Mouse (Mus musculus): ENCODE measurements around the gene Tmem141.

DNA sequence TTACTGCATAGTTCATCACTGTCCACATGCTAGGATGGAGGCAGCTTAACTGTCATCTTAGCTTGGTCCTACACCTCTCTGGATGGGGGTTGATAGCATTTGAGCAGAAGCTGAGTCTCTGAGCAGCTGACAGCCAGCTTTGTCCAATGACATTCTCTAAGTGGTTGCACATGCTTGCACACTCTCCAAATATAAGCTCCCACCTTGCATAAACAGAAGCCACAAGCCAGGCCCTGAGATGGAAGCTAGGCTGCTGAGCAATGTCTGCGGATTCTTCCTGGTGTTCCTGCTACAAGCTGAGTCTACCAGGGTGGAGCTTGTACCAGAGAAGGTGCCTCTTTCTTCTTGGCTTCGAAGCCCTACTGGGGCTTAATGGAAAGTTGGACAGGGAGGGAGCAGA lies 31.1 kb upstream of the Tmem141 start, which contains the start of gene Lcn8:
- TF ChIP-seq POLR2A (IDR thresholded peaks at IDR 0.05; ENCODE audit: borderline replicate concordance, extremely low read depth, insufficient read depth, insufficient read length, poor library complexity, severe bottlenecking) = no peak
- no peak for TF ChIP-seq CTCF (IDR thresholded peaks at IDR 0.05; ENCODE audit: borderline replicate concordance, extremely low read depth, insufficient read depth, insufficient read length)
